Mouse (Mus musculus) hindbrain, embryonic 11.5 days (tissue): ENCODE results near the gene Sirt6. TPM values are rescaled to one million over a fixed set of nuclear protein-coding genes. Genes with fewer than 3 reads are reported as not detected.
A peak's percentile ranks its signal among the peaks of the same experiment; 100 is the strongest.
"Not testable (repeated sequence)": the region's sequence is repeated elsewhere in the genome, so short reads cannot be mapped to it uniquely, and the experiment has no call there.

Experiments used
- ATAC-seq: fragments of 200-750 bp; cut with Nextera tagmentation; 2 replicates; pipeline ENCODE4 v1.8.0; 2017; ENCODE audit warnings: mild to moderate bottlenecking, moderate TSS enrichment, moderate library complexity; ENCODE audit not compliant: low FRiP score
- DNase-seq: peaks from one replicate; pipeline ENCODE4 v3.0.0-alpha.2; 2015; ENCODE audit warnings: low spot score
- H3K27ac ChIP-seq: fragments of 300-500 bp; sonication (generic); 2 replicates; pipeline ENCODE4 v1.5.1; 2014; ENCODE audit warnings: mild to moderate bottlenecking, low read depth, low read length
- H3K27me3 ChIP-seq: fragments of 300-500 bp; sonication (generic); 2 replicates; pipeline ENCODE4 v1.6.1; 2014; ENCODE audit warnings: mild to moderate bottlenecking, low read length, moderate library complexity, mixed read lengths; ENCODE audit not compliant: control insufficient read depth, insufficient read depth
- H3K36me3 ChIP-seq: fragments of 300-500 bp; sonication (generic); 2 replicates; pipeline ENCODE4 v1.6.1; 2014; ENCODE audit warnings: mild to moderate bottlenecking, low read length, moderate library complexity, mixed read lengths; ENCODE audit not compliant: control insufficient read depth, insufficient read depth
- H3K4me1 ChIP-seq: fragments of 300-500 bp; sonication (generic); replicated peaks from 2 replicates; pipeline ENCODE4 v1.6.1; 2014; ENCODE audit warnings: low read length, mixed read lengths; ENCODE audit not compliant: control insufficient read depth, insufficient read depth
- H3K4me2 ChIP-seq: fragments of 300-500 bp; sonication (generic); replicated peaks from 2 replicates; pipeline ENCODE4 v1.6.1; 2014; ENCODE audit warnings: mild to moderate bottlenecking, low read depth, low read length
- H3K4me3 ChIP-seq: fragments of 300-500 bp; sonication (generic); 2 replicates; pipeline ENCODE4 v1.5.1; 2014; ENCODE audit warnings: low read depth, low read length
- H3K9ac ChIP-seq: fragments of 300-500 bp; sonication (generic); 2 replicates; pipeline ENCODE4 v1.6.1; 2014; ENCODE audit warnings: low read depth, low read length
- H3K9me3 ChIP-seq: fragments of 300-500 bp; sonication (generic); 2 replicates; pipeline ENCODE4 v1.6.1; 2016; ENCODE audit warnings: low read length; ENCODE audit not compliant: control insufficient read depth
- WGBS: fragments of 180-500 bp; shearing (Covaris S2); extraction: QIAGEN DNeasy Blood & Tissue Kit; methylation state at CpG from one replicate; pipeline ENCODE4 v1.1.7; 2014; 5-methylcytosine and 5-hydroxymethylcytosine counted together
- polyA plus RNA-seq: library from polyadenylated mRNA; unstranded; fragments of >200 nt; fragmentation: Nextera tagmentation; extraction: Ambion mirVana; gene quantifications from 2 replicates; pipeline ENCODE4 v1.2.1, GENCODE M21; 2014

Gene Sirt6
- polyA plus RNA-seq, 1 experiment from 2014 or later = 42.2 TPM

DNA sequence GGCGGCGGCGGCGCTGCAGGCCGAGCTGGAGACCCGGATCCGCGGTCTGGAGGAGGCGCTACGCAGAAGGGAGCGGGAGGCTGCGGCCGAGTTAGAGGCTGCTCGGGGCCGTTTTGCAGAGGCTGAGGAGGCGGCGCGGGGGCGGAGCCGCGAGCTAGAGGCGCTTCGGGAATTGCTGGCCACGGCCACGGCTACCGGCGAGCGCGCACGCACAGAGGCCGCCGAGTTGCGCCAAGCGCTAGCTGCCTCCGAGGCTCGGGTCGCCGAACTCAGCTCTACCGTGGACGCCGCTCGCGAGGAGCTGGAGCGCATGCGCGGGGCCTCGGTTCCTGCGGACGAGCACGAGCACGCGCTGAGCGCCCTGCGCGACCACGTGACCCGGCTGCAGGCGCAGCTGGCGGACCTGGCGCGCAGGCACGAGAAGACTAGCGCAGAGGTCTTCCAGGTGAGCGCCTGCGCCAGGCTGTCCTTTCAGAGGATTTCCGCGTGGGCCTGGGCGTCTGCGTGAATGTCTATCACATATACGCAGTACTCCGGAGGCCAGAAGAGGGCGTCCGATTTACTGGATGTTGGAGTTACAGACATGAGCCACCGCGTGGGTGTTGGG lies 16.0 kb upstream of the Sirt6 start:
- Histone ChIP-seq H3K4me1 (peaks cover 8% of the 10 kb centered on the region), H3K4me2 (peak overlapping the region; percentile 69), H3K9me3 (no peaks in the 10 kb centered on the region), H3K4me3 (peak overlapping the region; percentile 52), H3K27me3 (no peaks in the 10 kb centered on the region), H3K36me3 (no peaks in the 10 kb centered on the region), H3K27ac (peak overlapping the region; percentile 91), H3K9ac (peak overlapping the region; percentile 75)
- peak; percentile 96 for DNase-seq
- under 1% methylated on average over 75 of the region's 75 CpGs for WGBS
- ATAC-seq = peak; percentile 91

DNA sequence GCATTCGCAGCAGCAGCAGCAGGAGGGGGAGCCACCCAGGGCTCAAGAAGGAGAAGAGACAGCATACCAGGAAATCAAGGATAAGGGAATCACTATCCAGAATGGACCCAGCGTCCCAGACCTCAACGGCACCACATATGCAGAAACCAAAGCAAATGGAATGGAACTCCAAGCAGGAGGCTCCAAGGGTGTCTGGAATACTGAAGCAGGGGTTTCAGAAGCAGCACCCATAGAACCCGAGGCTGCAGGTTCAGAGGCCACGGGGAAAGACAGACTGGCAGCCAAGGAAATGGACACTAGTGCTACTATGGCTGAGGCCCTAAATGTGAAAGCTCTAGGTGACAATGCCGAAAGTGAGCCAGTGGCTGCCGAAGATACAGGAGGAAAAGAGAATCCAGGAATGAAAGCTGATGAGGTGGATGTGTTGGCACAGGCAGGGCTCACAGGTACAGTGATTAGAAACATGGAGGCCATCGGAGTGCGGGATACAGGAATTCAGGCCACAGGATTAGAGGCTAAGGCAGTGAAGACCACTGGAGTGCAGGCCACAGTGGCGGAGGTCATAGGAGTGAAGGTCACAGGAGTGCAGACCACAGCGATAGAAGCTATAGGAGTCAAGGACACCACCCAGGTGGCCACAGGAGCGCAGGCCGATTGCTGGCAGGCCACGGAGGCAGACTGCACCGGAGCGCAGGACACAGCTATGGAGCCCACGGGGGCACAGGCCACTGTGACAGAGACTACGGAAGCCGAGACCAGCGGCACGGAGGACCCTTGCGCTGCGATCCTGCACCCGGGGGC lies 15.3 kb upstream of the Sirt6 start:
- Histone ChIP-seq H3K4me3 (peak overlapping the region; percentile 52), H3K4me2 (peak overlapping the region; percentile 69), H3K27me3 (no peaks in the 10 kb centered on the region), H3K36me3 (no peaks in the 10 kb centered on the region), H3K9ac (peak overlapping the region; percentile 75), H3K4me1 (peaks cover 8% of the 10 kb centered on the region), H3K27ac (peak overlapping the region; percentile 91), H3K9me3 (no peaks in the 10 kb centered on the region)
- 27% methylated on average over 22 of the region's 24 CpGs for WGBS
- DNase-seq (no peak), ATAC-seq (no peak; the same call in none of the 2 replicates)

GRCm38 (mm10) chr10:81641978-81642647 lies 14.5 kb upstream of the Sirt6 start:
- Histone ChIP-seq H3K36me3 (no peaks in the 10 kb centered on the region), H3K4me2 (peak overlapping the region; percentile 69; the same call in 1 of the 2 replicates), H3K27ac (no peak overlapping the region), H3K4me1 (peaks cover 8% of the 10 kb centered on the region), H3K4me3 (no peak overlapping the region), H3K9ac (peak overlapping the region; percentile 75; the same call in 1 of the 2 replicates), H3K9me3 (no peaks in the 10 kb centered on the region), H3K27me3 (no peaks in the 10 kb centered on the region)
- WGBS = 81% methylated on average over 8 of the region's 8 CpGs
- DNase-seq = no peak
- ATAC-seq = no peak

DNA sequence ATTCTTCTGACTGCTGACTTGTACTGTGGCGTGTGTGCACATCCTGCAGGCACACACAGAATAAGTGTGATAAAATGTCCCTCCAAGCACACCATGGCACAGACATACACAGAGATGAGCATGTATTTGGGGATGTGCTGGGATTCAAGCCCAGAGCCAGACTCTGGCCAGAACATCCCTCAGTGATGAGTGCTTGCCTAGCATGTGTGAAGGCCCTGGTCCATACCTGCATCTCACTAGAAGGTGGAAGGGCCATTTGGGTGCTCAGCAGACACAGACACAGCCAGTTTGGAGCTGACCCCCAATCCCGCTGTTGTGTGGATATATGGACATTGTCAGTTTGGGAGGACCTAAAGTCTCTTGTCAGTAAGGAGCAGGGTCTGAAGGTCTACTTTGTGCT lies 14.0 kb upstream of the Sirt6 start:
- no peak for DNase-seq

DNA sequence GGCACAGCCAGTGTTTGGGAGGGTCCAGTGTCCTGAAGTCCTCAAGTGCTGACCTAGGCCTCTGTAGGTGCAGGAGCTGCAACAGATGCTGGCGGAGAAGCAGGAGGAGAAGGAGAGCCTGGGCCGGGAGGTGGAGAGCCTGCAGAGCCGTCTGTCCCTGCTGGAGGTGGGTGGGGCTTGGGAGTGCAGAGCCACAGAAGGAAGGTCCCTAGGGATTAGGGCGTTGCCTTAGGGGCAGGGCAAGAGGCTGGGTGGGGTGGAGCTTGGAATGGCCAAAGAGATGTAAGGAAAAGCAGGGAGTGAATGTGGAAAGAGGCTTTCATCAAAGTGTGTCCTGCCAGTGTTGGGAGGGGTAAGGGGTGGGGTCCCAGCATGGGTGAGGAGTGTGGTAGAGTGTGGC lies 13.2 kb upstream of the Sirt6 start:
- not testable (repeated sequence) for DNase-seq, ATAC-seq, H3K4me2 ChIP-seq, H3K27me3 ChIP-seq, H3K27ac ChIP-seq, H3K9me3 ChIP-seq, H3K9ac ChIP-seq, H3K36me3 ChIP-seq, H3K4me3 ChIP-seq, H3K4me1 ChIP-seq
- 59% methylated on average over 4 of the region's 4 CpGs for WGBS

More for the DNA sequence above, 14.0 kb upstream of the Sirt6 start:
- H3K36me3 ChIP-seq = no peaks in the 10 kb centered on the region
- H3K27ac ChIP-seq = no peak overlapping the region
- no peak for ATAC-seq
- peaks cover 8% of the 10 kb centered on the region for H3K4me1 ChIP-seq
- no peaks in the 10 kb centered on the region for H3K9me3 ChIP-seq
- H3K9ac ChIP-seq = no peak overlapping the region
- no peak overlapping the region for H3K4me3 ChIP-seq
- 88% methylated on average over 2 of the region's 2 CpGs for WGBS
- H3K27me3 ChIP-seq = no peaks in the 10 kb centered on the region
- H3K4me2 ChIP-seq = no peak overlapping the region

- 0 out of 2 replicates have a peak, but pooled peaks cover 2% of the 10 kb centered on the region for H3K27me3 ChIP-seq
- H3K4me2 ChIP-seq = no peak overlapping the region
- ATAC-seq (no peak), DNase-seq (no peak)
- H3K9ac ChIP-seq = no peak overlapping the region
- no peaks in the 10 kb centered on the region for H3K36me3 ChIP-seq
- peaks cover 8% of the 10 kb centered on the region for H3K4me1 ChIP-seq
- 80% methylated on average over 6 of the region's 6 CpGs for WGBS
- no peaks in the 10 kb centered on the region for H3K9me3 ChIP-seq
- no peak overlapping the region for H3K27ac ChIP-seq
- no peak overlapping the region for H3K4me3 ChIP-seq
Measured at GRCm38 (mm10) chr10:81638101-81638500, 10.5 kb upstream of the Sirt6 start.

DNA sequence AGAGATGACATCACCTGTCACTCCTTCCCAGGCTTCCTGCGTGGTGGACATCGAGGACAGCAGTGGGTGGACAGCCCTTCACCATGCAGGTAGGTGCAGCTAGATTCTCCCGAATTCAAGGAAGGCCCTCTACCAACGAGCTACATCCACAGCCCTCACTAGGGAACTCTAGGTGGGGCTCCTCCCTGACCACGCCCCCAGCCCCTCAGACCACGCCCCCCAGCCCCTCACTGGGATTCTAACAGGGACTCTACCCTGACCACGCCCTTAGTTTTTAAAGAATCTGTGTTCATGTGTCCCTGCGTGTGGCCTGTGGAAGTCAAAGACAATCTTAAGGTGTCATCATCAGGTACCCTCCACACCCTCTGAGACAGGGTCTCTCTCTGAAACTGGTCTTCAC lies 8.7 kb upstream of the Sirt6 start:
- H3K9ac ChIP-seq = no peak overlapping the region
- no peaks in the 10 kb centered on the region for H3K4me1 ChIP-seq
- H3K27me3 ChIP-seq = 0 out of 2 replicates have a peak, but pooled peaks cover 2% of the 10 kb centered on the region
- ATAC-seq = no peak
- H3K4me2 ChIP-seq = no peak overlapping the region
- no peaks in the 10 kb centered on the region for H3K36me3 ChIP-seq
- no peaks in the 10 kb centered on the region for H3K9me3 ChIP-seq
- H3K4me3 ChIP-seq = no peak overlapping the region
- no peak for DNase-seq
- H3K27ac ChIP-seq = no peak overlapping the region
- 26% methylated on average over 8 of the region's 8 CpGs for WGBS

DNA sequence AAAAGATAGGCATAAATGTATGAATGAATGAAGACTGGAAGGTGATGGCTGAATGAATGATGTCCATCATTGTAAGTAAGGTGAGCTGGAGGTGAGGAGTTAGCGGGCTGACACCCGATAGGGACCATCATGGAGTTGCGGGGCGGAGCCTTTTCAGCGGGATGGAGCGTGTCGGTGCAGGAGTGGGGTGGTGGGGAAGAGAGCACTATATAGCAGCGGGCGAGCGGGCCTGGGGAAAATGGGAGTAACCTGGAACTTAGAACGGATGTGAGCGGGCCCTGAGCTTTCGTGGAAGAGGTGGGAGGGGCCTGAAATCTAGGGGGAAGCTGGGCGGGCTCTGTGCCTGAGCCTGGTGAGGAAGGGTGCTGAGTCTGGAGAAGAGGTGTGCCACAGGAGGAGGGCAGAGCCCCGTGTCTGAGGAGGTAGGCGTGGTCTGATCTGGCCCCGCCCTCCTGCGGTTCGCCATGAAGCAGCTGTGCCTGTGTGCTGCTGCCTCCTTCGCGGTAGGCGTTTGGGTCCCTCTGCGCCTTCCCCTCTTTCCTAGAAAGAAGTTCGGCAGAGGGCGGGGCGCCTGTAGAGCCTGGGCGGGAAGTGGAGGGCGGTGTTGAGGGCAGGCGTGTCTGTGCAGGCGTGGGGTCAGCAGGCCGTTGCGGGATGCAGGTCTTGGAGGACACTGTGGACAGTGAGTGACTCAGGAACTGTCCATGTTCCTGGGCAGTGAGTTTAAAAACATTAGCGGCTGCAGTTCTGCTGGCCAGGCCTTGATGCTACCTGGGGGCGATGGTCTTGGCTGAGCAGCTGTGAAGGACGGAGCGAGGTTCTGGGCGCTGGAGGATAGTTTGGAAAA lies 5.9 kb upstream of the Sirt6 start:
- H3K4me1 ChIP-seq = no peaks in the 10 kb centered on the region
- no peak overlapping the region for H3K27ac ChIP-seq
- peak overlapping the region; percentile 38 for H3K4me3 ChIP-seq
- no peaks in the 10 kb centered on the region for H3K9me3 ChIP-seq
- no peaks in the 10 kb centered on the region for H3K36me3 ChIP-seq
- peak; percentile 85 for DNase-seq
- H3K27me3 ChIP-seq = 0 out of 2 replicates have a peak, but pooled peaks cover 2% of the 10 kb centered on the region
- peak overlapping the region; percentile 49 for H3K4me2 ChIP-seq
- peak overlapping the region; percentile 40; the same call in 1 of the 2 replicates for H3K9ac ChIP-seq
- 3% methylated on average over 37 of the region's 37 CpGs for WGBS
- peak; percentile 88 for ATAC-seq
